Mouse (Mus musculus): ENCODE measurements around the gene Olfr671. TPM values are rescaled to one million over a fixed set of nuclear protein-coding genes. Genes with fewer than 3 reads are reported as not detected.

The Olfr671 gene
- not detected in 2 replicates for total RNA-seq (2012; rRNA removed)
- total RNA-seq (2014; rRNA removed) = not detected in 2 replicates
- not detected in 2 replicates for polyA plus RNA-seq (2012; ENCODE audit: insufficient read length, low read depth)

- dilution Hi-C loops (cut with MboI; ENCODE audit: extremely low pct_ligation_motif_present, extremely low pct_unique_long_range_greater_than_20kb, low sequenced_read_pairs) = no loop called here
- DNase-seq (ENCODE audit: extremely low read depth) = no peak
- no peak within 1 kb of the TSS for H3K27ac ChIP-seq (ENCODE audit: insufficient read depth, low read depth)
- no peaks in the 10 kb centered on the region for H3K9me3 ChIP-seq (replicated peaks; ENCODE audit: low read length)
- TF ChIP-seq IRF4 (IDR thresholded peaks at IDR 0.05; ENCODE audit: low read depth, low read length) (no peak), JUN (IDR thresholded peaks at IDR 0.05; ENCODE audit: insufficient read depth, low read depth, low read length) (no peak), SIN3A (IDR thresholded peaks at IDR 0.05; ENCODE audit: low read length) (no peak), NELFE (IDR thresholded peaks at IDR 0.05; ENCODE audit: low read depth, low read length) (no peak), JUND (conservative IDR thresholded peaks at IDR 0.05; ENCODE audit: low read depth, low read length) (no peak), TBP (conservative IDR thresholded peaks at IDR 0.05; ENCODE audit: low read depth, low read length) (no peak), CTCF (conservative IDR thresholded peaks at IDR 0.05 in 1 of 2, IDR thresholded peaks at IDR 0.05 in 1 of 2; ENCODE audit: low read depth in 2 of 2, low read length in 2 of 2) (no peak), USF1 (IDR thresholded peaks at IDR 0.05; ENCODE audit: low read depth, low read length) (no peak), MAFK (IDR thresholded peaks at IDR 0.05; ENCODE audit: insufficient replicate concordance, low read length) (no peak), ZKSCAN1 (IDR thresholded peaks at IDR 0.05; ENCODE audit: borderline replicate concordance, low read depth, low read length) (no peak), USF2 (conservative IDR thresholded peaks at IDR 0.05; ENCODE audit: low read depth, low read length) (no peak), MAZ (IDR thresholded peaks at IDR 0.05; ENCODE audit: low read depth, low read length) (no peak), BHLHE40 (IDR thresholded peaks at IDR 0.05; ENCODE audit: low read depth, low read length) (no peak), TCF12 (IDR thresholded peaks at IDR 0.05; ENCODE audit: low read depth, low read length) (no peak)
- no peak within 1 kb of the TSS for H3K4me2 ChIP-seq (ENCODE audit: insufficient read depth, low read depth, poor library complexity, severe bottlenecking)
- H3K36me3 ChIP-seq (replicated peaks in 1 of 2; ENCODE audit: control insufficient read depth in 1 of 2, insufficient read depth in 1 of 2, low read length in 1 of 2) = no peaks in the 10 kb centered on the region
- H3K4me3 ChIP-seq (replicated peaks in 1 of 3; ENCODE audit: low read depth in 2 of 3, low read length in 2 of 3, poor library complexity in 1 of 3) = no peak within 1 kb of the TSS
- H3K79me2 ChIP-seq (replicated peaks; ENCODE audit: control insufficient read depth, extremely low read depth, insufficient read depth, poor library complexity, severe bottlenecking) = no peaks in the 10 kb centered on the region
- no peaks in the 10 kb centered on the region for H3K27me3 ChIP-seq (replicated peaks)
- no peak within 1 kb of the TSS for H3K9ac ChIP-seq (ENCODE audit: insufficient read depth, low read depth)
- in situ Hi-C loops (cut with MboI; ENCODE audit: low pct_ligation_motif_present, low pct_unique_long_range_greater_than_20kb, low sequenced_read_pairs) = no loop called here
- H3K4me1 ChIP-seq (ENCODE audit: control insufficient read depth in 1 of 2, insufficient read depth in 2 of 2) = no peaks in the 10 kb centered on the region
Measured at GRCm38 (mm10) chr7:104979026-104979425, at the start of gene Olfr671. Olfr671 (minus strand) TSS chr7:104979126.

DNA sequence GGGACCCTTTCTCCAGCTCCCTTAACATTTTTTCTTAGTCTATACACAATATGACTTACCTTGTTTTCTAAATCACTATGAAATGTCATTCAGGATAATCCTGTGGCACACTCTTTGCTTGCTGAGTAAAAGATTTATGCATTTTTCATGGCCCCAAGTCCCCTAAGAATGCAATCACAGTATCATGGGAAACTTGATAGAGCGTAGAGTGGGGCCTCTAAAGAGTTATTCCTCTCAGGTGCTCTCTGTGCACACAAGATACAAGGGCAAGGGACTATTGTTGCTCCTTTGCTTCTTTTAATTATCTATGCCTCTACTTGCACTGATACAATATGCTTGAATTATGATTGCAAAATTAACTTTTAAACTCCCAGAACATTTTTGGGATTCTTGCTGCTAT is 49.4 kb upstream of the Olfr671 start, which contains the start of gene Olfr675:
Gene Olfr675 (minus strand): TSS at position 101 of the 400 bp plus-strand sequence.
- no peak within 1 kb of the TSS for H3K9ac ChIP-seq (ENCODE audit: insufficient read depth, low read depth)
- DNase-seq (ENCODE audit: extremely low read depth) = no peak
- no peaks in the 10 kb centered on the region for H3K4me1 ChIP-seq (ENCODE audit: control insufficient read depth in 1 of 2, insufficient read depth in 2 of 2)
- dilution Hi-C loops (cut with MboI; ENCODE audit: extremely low pct_ligation_motif_present, extremely low pct_unique_long_range_greater_than_20kb, low sequenced_read_pairs) (no loop called here), in situ Hi-C loops (cut with MboI; ENCODE audit: low pct_ligation_motif_present, low pct_unique_long_range_greater_than_20kb, low sequenced_read_pairs) (no loop called here)
- H3K27ac ChIP-seq (ENCODE audit: insufficient read depth, low read depth) = no peak within 1 kb of the TSS
- H3K4me2 ChIP-seq (ENCODE audit: insufficient read depth, low read depth, poor library complexity, severe bottlenecking) = no peak within 1 kb of the TSS
- no peak within 1 kb of the TSS for H3K4me3 ChIP-seq (replicated peaks in 1 of 3; ENCODE audit: low read depth in 2 of 3, low read length in 2 of 3, poor library complexity in 1 of 3)
- no peaks in the 10 kb centered on the region for H3K9me3 ChIP-seq (replicated peaks; ENCODE audit: low read length)
- H3K79me2 ChIP-seq (replicated peaks; ENCODE audit: control insufficient read depth, extremely low read depth, insufficient read depth, poor library complexity, severe bottlenecking) = no peaks in the 10 kb centered on the region
- TF ChIP-seq JUND (conservative IDR thresholded peaks at IDR 0.05; ENCODE audit: low read depth, low read length) = no peak
- TF ChIP-seq USF1 (IDR thresholded peaks at IDR 0.05; ENCODE audit: low read depth, low read length) = no peak
- TF ChIP-seq POLR2AphosphoS2 (IDR thresholded peaks at IDR 0.05; ENCODE audit: low read depth, low read length) = no peak
- no peak for TF ChIP-seq JUN (IDR thresholded peaks at IDR 0.05; ENCODE audit: insufficient read depth, low read depth, low read length)
- TF ChIP-seq ZMIZ1 (IDR thresholded peaks at IDR 0.05; ENCODE audit: low read depth, low read length) = no peak
- TF ChIP-seq UBTF (IDR thresholded peaks at IDR 0.05; ENCODE audit: low read depth, low read length) = no peak
- no peaks in the 10 kb centered on the region for H3K36me3 ChIP-seq (replicated peaks in 1 of 2; ENCODE audit: control insufficient read depth in 1 of 2, insufficient read depth in 1 of 2, low read length in 1 of 2)
- no peaks in the 10 kb centered on the region for H3K27me3 ChIP-seq (replicated peaks)
